Mouse (Mus musculus): Measurements from ENCODE around the gene Oxnad1. TPM values are rescaled to one million over a fixed set of nuclear protein-coding genes. Genes with fewer than 3 reads are reported as not detected.
"Not testable (repeated sequence)": the region's sequence is repeated elsewhere in the genome, so short reads cannot be mapped to it uniquely, and the experiment has no call there.

Gene Oxnad1
- polyA plus RNA-seq, 1 experiment from 2014 or later: 19.9 TPM

- ATAC-seq: no peak
- no peaks in the 10 kb centered on the region for H3K4me1 ChIP-seq (ENCODE audit: control insufficient read depth, insufficient read depth, low read length)
- no peak overlapping the region for H3K9ac ChIP-seq (ENCODE audit: low read depth, low read length)
- 92% methylated on average over 5 of the region's 5 CpGs for WGBS
- H3K27me3 ChIP-seq (ENCODE audit: control insufficient read depth, insufficient read depth, low read depth, low read length): no peaks in the 10 kb centered on the region
- H3K4me2 ChIP-seq (ENCODE audit: low read length): no peak overlapping the region
- no peak overlapping the region for H3K4me3 ChIP-seq (ENCODE audit: low read depth, low read length)
- peaks cover 21% of the 10 kb centered on the region for H3K36me3 ChIP-seq (ENCODE audit: control insufficient read depth, insufficient read depth, low read length)
- no peaks in the 10 kb centered on the region for H3K9me3 ChIP-seq (replicated peaks; ENCODE audit: control insufficient read depth, low read length, poor library complexity, severe bottlenecking)
- no peak overlapping the region for H3K27ac ChIP-seq (ENCODE audit: low read length)
Observed at GRCm38 (mm10) chr14:32096740-32097139, 11.6 kb downstream of the Oxnad1 start.

- no peak for ATAC-seq
- no peak overlapping the region for H3K4me3 ChIP-seq (ENCODE audit: low read depth, low read length)
- no peak overlapping the region for H3K4me2 ChIP-seq (ENCODE audit: low read length)
- no peaks in the 10 kb centered on the region for H3K9me3 ChIP-seq (replicated peaks; ENCODE audit: control insufficient read depth, low read length, poor library complexity, severe bottlenecking)
- H3K27me3 ChIP-seq (ENCODE audit: control insufficient read depth, insufficient read depth, low read depth, low read length): no peaks in the 10 kb centered on the region
- H3K36me3 ChIP-seq (ENCODE audit: control insufficient read depth, insufficient read depth, low read length): peaks cover 25% of the 10 kb centered on the region
- 96% methylated on average over 7 of the region's 7 CpGs for WGBS
- H3K9ac ChIP-seq (ENCODE audit: low read depth, low read length): no peak overlapping the region
- H3K4me1 ChIP-seq (ENCODE audit: control insufficient read depth, insufficient read depth, low read length): no peaks in the 10 kb centered on the region
- no peak overlapping the region for H3K27ac ChIP-seq (ENCODE audit: low read length)
Observed at GRCm38 (mm10) chr14:32097691-32098090, 12.5 kb downstream of the Oxnad1 start.

GRCm38 (mm10) chr14:32098951-32099350, 13.8 kb downstream of the Oxnad1 start:
- Histone ChIP-seq H3K36me3 (ENCODE audit: control insufficient read depth, insufficient read depth, low read length) (peaks cover 24% of the 10 kb centered on the region), H3K4me3 (ENCODE audit: low read depth, low read length) (no peak overlapping the region), H3K27ac (ENCODE audit: low read length) (no peak overlapping the region), H3K4me1 (ENCODE audit: control insufficient read depth, insufficient read depth, low read length) (no peaks in the 10 kb centered on the region), H3K9ac (ENCODE audit: low read depth, low read length) (no peak overlapping the region), H3K9me3 (replicated peaks; ENCODE audit: control insufficient read depth, low read length, poor library complexity, severe bottlenecking) (no peaks in the 10 kb centered on the region), H3K4me2 (ENCODE audit: low read length) (no peak overlapping the region), H3K27me3 (ENCODE audit: control insufficient read depth, insufficient read depth, low read depth, low read length) (no peaks in the 10 kb centered on the region)
- no peak for ATAC-seq
- 96% methylated on average over 3 of the region's 3 CpGs for WGBS

- no peak overlapping the region for H3K9ac ChIP-seq (ENCODE audit: low read depth, low read length)
- no peaks in the 10 kb centered on the region for H3K9me3 ChIP-seq (replicated peaks; ENCODE audit: control insufficient read depth, low read length, poor library complexity, severe bottlenecking)
- H3K36me3 ChIP-seq (ENCODE audit: control insufficient read depth, insufficient read depth, low read length): peaks cover 18% of the 10 kb centered on the region
- WGBS: 90% methylated on average over 4 of the region's 4 CpGs
- ATAC-seq: no peak
- H3K4me2 ChIP-seq (ENCODE audit: low read length): no peak overlapping the region
- no peaks in the 10 kb centered on the region for H3K27me3 ChIP-seq (ENCODE audit: control insufficient read depth, insufficient read depth, low read depth, low read length)
- no peak overlapping the region for H3K4me3 ChIP-seq (ENCODE audit: low read depth, low read length)
- no peak overlapping the region for H3K27ac ChIP-seq (ENCODE audit: low read length)
- H3K4me1 ChIP-seq (ENCODE audit: control insufficient read depth, insufficient read depth, low read length): no peaks in the 10 kb centered on the region
Observed at GRCm38 (mm10) chr14:32103556-32103955, 18.4 kb downstream of the Oxnad1 start.

GRCm38 (mm10) chr14:32105663-32106062, 20.5 kb downstream of the Oxnad1 start:
- Histone ChIP-seq H3K27me3 (ENCODE audit: control insufficient read depth, insufficient read depth, low read depth, low read length) (no peaks in the 10 kb centered on the region), H3K4me3 (ENCODE audit: low read depth, low read length) (no peak overlapping the region), H3K36me3 (ENCODE audit: control insufficient read depth, insufficient read depth, low read length) (peaks cover 6% of the 10 kb centered on the region; the same call in 1 of the 2 replicates), H3K4me1 (ENCODE audit: control insufficient read depth, insufficient read depth, low read length) (no peaks in the 10 kb centered on the region), H3K9me3 (replicated peaks; ENCODE audit: control insufficient read depth, low read length, poor library complexity, severe bottlenecking) (no peaks in the 10 kb centered on the region), H3K27ac (ENCODE audit: low read length) (no peak overlapping the region), H3K4me2 (ENCODE audit: low read length) (no peak overlapping the region), H3K9ac (ENCODE audit: low read depth, low read length) (no peak overlapping the region)
- no peak for ATAC-seq
- WGBS: 64% methylated on average over 7 of the region's 7 CpGs

GRCm38 (mm10) chr14:32106911-32107310, 21.7 kb downstream of the Oxnad1 start:
- Histone ChIP-seq H3K27ac (ENCODE audit: low read length) (no peak overlapping the region), H3K36me3 (ENCODE audit: control insufficient read depth, insufficient read depth, low read length) (peaks cover 6% of the 10 kb centered on the region; the same call in 1 of the 2 replicates), H3K4me3 (ENCODE audit: low read depth, low read length) (no peak overlapping the region), H3K4me1 (ENCODE audit: control insufficient read depth, insufficient read depth, low read length) (no peaks in the 10 kb centered on the region), H3K4me2 (ENCODE audit: low read length) (no peak overlapping the region), H3K9me3 (replicated peaks; ENCODE audit: control insufficient read depth, low read length, poor library complexity, severe bottlenecking) (no peaks in the 10 kb centered on the region), H3K27me3 (ENCODE audit: control insufficient read depth, insufficient read depth, low read depth, low read length) (no peaks in the 10 kb centered on the region), H3K9ac (ENCODE audit: low read depth, low read length) (no peak overlapping the region)
- WGBS: 86% methylated on average over 4 of the region's 4 CpGs
- ATAC-seq: no peak

- not testable (repeated sequence) for H3K27ac ChIP-seq (ENCODE audit: low read length); H3K9ac ChIP-seq (ENCODE audit: low read depth, low read length); ATAC-seq; H3K4me1 ChIP-seq (ENCODE audit: control insufficient read depth, insufficient read depth, low read length); H3K36me3 ChIP-seq (ENCODE audit: control insufficient read depth, insufficient read depth, low read length); H3K27me3 ChIP-seq (ENCODE audit: control insufficient read depth, insufficient read depth, low read depth, low read length); H3K4me3 ChIP-seq (ENCODE audit: low read depth, low read length); H3K9me3 ChIP-seq (replicated peaks; ENCODE audit: control insufficient read depth, low read length, poor library complexity, severe bottlenecking); H3K4me2 ChIP-seq (ENCODE audit: low read length)
- 88% methylated on average over 10 of the region's 10 CpGs for WGBS
Observed at GRCm38 (mm10) chr14:32112124-32112523, 26.9 kb downstream of the Oxnad1 start.

- Histone ChIP-seq H3K36me3 (ENCODE audit: control insufficient read depth, insufficient read depth, low read length) (no peaks in the 10 kb centered on the region), H3K9me3 (replicated peaks; ENCODE audit: control insufficient read depth, low read length, poor library complexity, severe bottlenecking) (no peaks in the 10 kb centered on the region), H3K4me2 (ENCODE audit: low read length) (no peak overlapping the region), H3K27me3 (ENCODE audit: control insufficient read depth, insufficient read depth, low read depth, low read length) (no peaks in the 10 kb centered on the region), H3K4me3 (ENCODE audit: low read depth, low read length) (no peak overlapping the region), H3K4me1 (ENCODE audit: control insufficient read depth, insufficient read depth, low read length) (no peaks in the 10 kb centered on the region), H3K27ac (ENCODE audit: low read length) (no peak overlapping the region), H3K9ac (ENCODE audit: low read depth, low read length) (no peak overlapping the region)
- no peak for ATAC-seq
- WGBS: 77% methylated on average over 11 of the region's 11 CpGs
Observed at GRCm38 (mm10) chr14:32120940-32121919, 36.1 kb downstream of the Oxnad1 start.

GRCm38 (mm10) chr14:32121920-32122315, 36.7 kb downstream of the Oxnad1 start:
- Histone ChIP-seq H3K4me1 (ENCODE audit: control insufficient read depth, insufficient read depth, low read length) (no peaks in the 10 kb centered on the region), H3K27ac (ENCODE audit: low read length) (no peak overlapping the region), H3K27me3 (ENCODE audit: control insufficient read depth, insufficient read depth, low read depth, low read length) (no peaks in the 10 kb centered on the region), H3K9me3 (replicated peaks; ENCODE audit: control insufficient read depth, low read length, poor library complexity, severe bottlenecking) (no peaks in the 10 kb centered on the region), H3K36me3 (ENCODE audit: control insufficient read depth, insufficient read depth, low read length) (no peaks in the 10 kb centered on the region), H3K9ac (ENCODE audit: low read depth, low read length) (no peak overlapping the region), H3K4me2 (ENCODE audit: low read length) (no peak overlapping the region), H3K4me3 (ENCODE audit: low read depth, low read length) (no peak overlapping the region)
- no peak for ATAC-seq
- 42% methylated on average over 2 of the region's 2 CpGs for WGBS
